Mouse (Mus musculus): ENCODE data around the gene Fhad1. TPM values are rescaled to one million over a fixed set of nuclear protein-coding genes. Genes with fewer than 3 reads are reported as not detected.
"Not testable (repeated sequence)": the region's sequence is repeated elsewhere in the genome, so short reads cannot be mapped to it uniquely, and the experiment has no call there.

Gene Fhad1
- polyA plus RNA-seq, 1 experiment from 2014 or later = 3.7 TPM

DNA sequence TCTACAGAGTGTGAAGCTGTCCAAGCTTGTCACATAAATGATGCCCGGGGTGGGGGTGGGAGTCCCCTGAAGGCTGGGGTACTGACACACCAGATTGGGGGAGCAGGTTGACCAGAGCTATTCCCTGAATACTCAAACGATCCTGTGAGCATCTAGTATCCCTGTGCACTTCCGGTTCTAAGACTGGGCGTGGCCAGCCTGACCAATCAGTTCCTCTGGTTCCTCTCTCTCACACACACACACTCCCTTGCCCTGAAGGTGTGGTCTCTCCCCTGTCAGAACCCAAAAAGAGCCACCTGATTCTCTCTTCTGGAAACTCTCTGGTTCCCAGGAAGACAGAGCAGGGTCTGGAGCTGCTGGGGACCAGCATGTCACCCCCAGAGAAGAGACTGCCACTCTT is 38.4 kb upstream of the Fhad1 start:
- Histone ChIP-seq H3K4me1 (peaks cover 18% of the 10 kb centered on the region), H3K36me3 (no peaks in the 10 kb centered on the region), H3K27ac (no peak overlapping the region; the same call in 1 of the 2 replicates), H3K9ac (no peak overlapping the region), H3K9me3 (no peaks in the 10 kb centered on the region), H3K27me3 (no peaks in the 10 kb centered on the region), H3K4me3 (no peak overlapping the region), H3K4me2 (replicated peaks) (no peak overlapping the region)
- ATAC-seq (ENCODE audit: low FRiP score, low read depth) = no peak
- 49% methylated on average over 4 of the region's 4 CpGs for WGBS

GRCm38 (mm10) chr4:142052391-142053132 is 37.7 kb upstream of the Fhad1 start:
- peak overlapping the region; percentile 51 for H3K4me2 ChIP-seq (replicated peaks)
- H3K27ac ChIP-seq = 0 out of 2 replicates have a peak overlapping the region, but pooled peaks have one; percentile 22
- no peaks in the 10 kb centered on the region for H3K27me3 ChIP-seq
- peaks cover 14% of the 10 kb centered on the region for H3K4me1 ChIP-seq
- no peak overlapping the region for H3K4me3 ChIP-seq
- no peaks in the 10 kb centered on the region for H3K36me3 ChIP-seq
- 35% methylated on average over 21 of the region's 22 CpGs for WGBS
- H3K9me3 ChIP-seq = no peaks in the 10 kb centered on the region
- ATAC-seq (ENCODE audit: low FRiP score, low read depth) = no peak
- H3K9ac ChIP-seq = no peak overlapping the region

GRCm38 (mm10) chr4:142051883-142052282 is 37.0 kb upstream of the Fhad1 start:
- WGBS = 77% methylated on average over 6 of the region's 6 CpGs
- H3K9ac ChIP-seq; H3K27me3 ChIP-seq; H3K27ac ChIP-seq; H3K9me3 ChIP-seq; H3K36me3 ChIP-seq; H3K4me3 ChIP-seq; ATAC-seq (ENCODE audit: low FRiP score, low read depth): not testable (repeated sequence)
- H3K4me2 ChIP-seq (replicated peaks) = peak overlapping the region; percentile 51
- peaks cover 14% of the 10 kb centered on the region for H3K4me1 ChIP-seq

DNA sequence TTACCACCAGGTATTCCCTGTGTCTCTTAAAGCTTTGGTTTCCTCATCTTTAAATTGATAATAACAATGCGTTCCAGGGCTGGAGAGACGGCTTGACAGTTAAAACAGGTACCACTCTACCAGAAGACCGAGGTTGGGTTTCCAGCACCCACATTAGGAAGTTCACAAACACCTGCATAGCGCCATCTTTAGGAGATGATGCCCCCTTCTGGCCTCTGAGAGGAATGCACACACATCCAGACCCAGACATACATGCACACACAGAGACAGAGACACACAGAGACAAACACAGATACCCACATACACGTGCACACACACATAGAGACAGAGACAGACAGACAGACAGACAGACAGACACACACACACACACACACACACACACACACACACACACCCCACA is 35.1 kb upstream of the Fhad1 start:
- no peak for ATAC-seq (ENCODE audit: low FRiP score, low read depth)
- no peak overlapping the region for H3K27ac ChIP-seq
- no peaks in the 10 kb centered on the region for H3K9me3 ChIP-seq
- H3K9ac ChIP-seq = no peak overlapping the region
- no peaks in the 10 kb centered on the region for H3K27me3 ChIP-seq
- 95% methylated on average over 5 of the region's 5 CpGs for WGBS
- peaks cover 23% of the 10 kb centered on the region for H3K4me1 ChIP-seq
- no peaks in the 10 kb centered on the region for H3K36me3 ChIP-seq
- H3K4me3 ChIP-seq = no peak overlapping the region
- H3K4me2 ChIP-seq (replicated peaks) = no peak overlapping the region

- no peaks in the 10 kb centered on the region for H3K27me3 ChIP-seq
- H3K4me1 ChIP-seq = peaks cover 32% of the 10 kb centered on the region
- H3K4me3 ChIP-seq = no peak overlapping the region
- H3K9ac ChIP-seq = no peak overlapping the region
- no peak for ATAC-seq (ENCODE audit: low FRiP score, low read depth)
- WGBS = 79% methylated on average over 8 of the region's 8 CpGs
- H3K9me3 ChIP-seq = no peaks in the 10 kb centered on the region
- H3K27ac ChIP-seq = no peak overlapping the region
- no peak overlapping the region for H3K4me2 ChIP-seq (replicated peaks)
- H3K36me3 ChIP-seq = no peaks in the 10 kb centered on the region
Observed at GRCm38 (mm10) chr4:142048391-142048790, 33.5 kb upstream of the Fhad1 start.

DNA sequence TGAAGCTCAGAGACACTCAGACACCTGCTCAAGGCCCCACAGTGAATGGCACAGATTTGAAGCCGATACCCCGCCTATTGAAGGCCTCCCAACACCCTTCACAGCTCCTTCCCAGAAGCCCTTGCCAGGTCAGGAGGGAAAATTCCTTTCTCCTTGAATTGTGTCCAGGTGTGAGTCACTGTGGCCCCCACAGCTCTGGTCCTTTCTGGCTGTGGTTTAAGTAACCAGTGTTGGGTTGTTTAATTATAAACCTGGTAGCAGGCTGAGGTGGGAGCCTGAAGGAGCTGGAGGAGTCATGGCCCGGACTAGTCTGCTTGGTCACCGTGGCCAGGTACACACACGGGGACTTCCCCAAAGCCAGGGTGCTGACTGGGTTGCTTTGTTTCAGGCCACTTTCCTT is 32.1 kb upstream of the Fhad1 start:
- H3K27me3 ChIP-seq = no peaks in the 10 kb centered on the region
- H3K9me3 ChIP-seq = no peaks in the 10 kb centered on the region
- 89% methylated on average over 5 of the region's 5 CpGs for WGBS
- H3K27ac ChIP-seq = no peak overlapping the region
- H3K4me1 ChIP-seq = peaks cover 31% of the 10 kb centered on the region
- no peaks in the 10 kb centered on the region for H3K36me3 ChIP-seq
- H3K4me2 ChIP-seq (replicated peaks) = no peak overlapping the region
- H3K4me3 ChIP-seq = no peak overlapping the region
- H3K9ac ChIP-seq = no peak overlapping the region
- ATAC-seq (ENCODE audit: low FRiP score, low read depth) = no peak

GRCm38 (mm10) chr4:142046496-142046895 is 31.6 kb upstream of the Fhad1 start:
- Histone ChIP-seq H3K4me2 (replicated peaks) (no peak overlapping the region), H3K36me3 (no peaks in the 10 kb centered on the region), H3K9ac (no peak overlapping the region), H3K4me3 (no peak overlapping the region), H3K27me3 (no peaks in the 10 kb centered on the region), H3K9me3 (no peaks in the 10 kb centered on the region), H3K27ac (no peak overlapping the region), H3K4me1 (peaks cover 34% of the 10 kb centered on the region)
- 82% methylated on average over 7 of the region's 7 CpGs for WGBS
- no peak for ATAC-seq (ENCODE audit: low FRiP score, low read depth)

DNA sequence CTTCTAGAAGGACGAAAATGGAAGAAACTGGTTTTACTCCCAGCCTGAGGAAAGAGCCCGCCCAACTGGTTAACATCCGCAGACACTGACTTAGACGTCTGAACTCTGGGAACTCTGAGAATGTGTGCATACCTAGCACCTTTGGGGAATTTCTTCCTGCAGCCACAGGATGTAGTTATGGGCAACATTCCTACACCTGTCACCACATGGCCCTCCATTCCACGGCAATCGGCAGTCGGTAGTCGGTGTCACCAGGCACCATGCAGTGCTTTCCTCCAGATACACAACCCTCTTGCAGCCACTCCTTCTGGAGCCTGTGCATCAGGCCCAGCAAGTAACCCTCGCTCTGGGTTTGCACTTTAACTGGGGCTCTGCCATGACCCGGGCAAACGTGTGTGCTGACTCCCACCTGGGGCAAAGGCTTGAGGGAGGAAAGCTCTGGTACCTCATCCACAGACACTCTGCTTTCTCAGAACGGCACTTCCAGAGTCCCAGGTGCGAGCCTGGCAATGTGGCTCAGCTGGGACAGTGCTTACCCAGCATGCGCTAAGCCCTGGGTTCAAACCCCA is 30.8 kb upstream of the Fhad1 start:
- Histone ChIP-seq H3K27me3 (no peaks in the 10 kb centered on the region), H3K4me2 (replicated peaks) (no peak overlapping the region), H3K4me3 (no peak overlapping the region), H3K9ac (no peak overlapping the region), H3K27ac (no peak overlapping the region), H3K9me3 (no peaks in the 10 kb centered on the region), H3K36me3 (no peaks in the 10 kb centered on the region), H3K4me1 (peaks cover 41% of the 10 kb centered on the region)
- WGBS = 59% methylated on average over 14 of the region's 14 CpGs
- no peak for ATAC-seq (ENCODE audit: low FRiP score, low read depth)

GRCm38 (mm10) chr4:142044452-142044851 is 29.6 kb upstream of the Fhad1 start:
- Histone ChIP-seq H3K27ac (no peak overlapping the region), H3K27me3 (no peaks in the 10 kb centered on the region), H3K4me1 (peaks cover 41% of the 10 kb centered on the region), H3K9ac (no peak overlapping the region; the same call in 1 of the 2 replicates), H3K4me3 (no peak overlapping the region), H3K4me2 (replicated peaks) (no peak overlapping the region), H3K36me3 (no peaks in the 10 kb centered on the region), H3K9me3 (no peaks in the 10 kb centered on the region)
- 57% methylated on average over 12 of the region's 12 CpGs for WGBS
- ATAC-seq (ENCODE audit: low FRiP score, low read depth) = no peak

DNA sequence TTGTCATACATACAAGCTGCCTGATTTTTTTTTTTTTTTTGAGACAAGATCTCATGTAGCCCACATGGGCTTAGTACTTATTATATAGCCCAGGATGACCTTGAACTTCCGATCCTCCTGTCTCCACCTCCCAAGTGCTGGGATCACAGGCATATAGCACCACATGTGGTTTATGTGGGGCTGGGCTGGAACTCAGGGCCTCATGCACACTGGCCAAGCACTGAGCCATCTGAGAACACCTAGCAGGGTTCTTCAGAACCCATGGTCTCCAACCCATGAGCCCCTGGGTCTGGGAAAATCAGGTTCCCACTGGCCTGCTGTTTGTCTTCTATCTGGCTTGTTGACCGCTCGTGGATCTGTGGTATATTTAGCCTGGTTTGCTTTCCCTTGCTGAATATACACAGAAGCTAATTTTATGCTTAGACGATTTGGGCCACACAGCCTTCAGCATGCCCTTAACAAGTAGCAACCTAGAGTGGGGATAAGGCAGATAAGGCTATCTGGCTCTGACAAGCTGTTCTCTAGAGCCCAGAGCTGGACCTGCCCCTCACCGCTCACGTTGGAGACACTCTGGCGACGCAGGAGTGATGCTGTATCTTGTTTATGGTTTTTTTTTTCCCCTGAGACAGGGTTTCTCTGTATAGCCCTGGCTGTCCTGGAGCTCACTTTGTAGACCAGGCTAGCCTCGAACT is 24.9 kb upstream of the Fhad1 start:
- Histone ChIP-seq H3K9me3 (no peaks in the 10 kb centered on the region), H3K27ac (no peak overlapping the region), H3K9ac (no peak overlapping the region), H3K4me3 (no peak overlapping the region), H3K4me1 (peaks cover 51% of the 10 kb centered on the region), H3K36me3 (peaks cover 18% of the 10 kb centered on the region), H3K27me3 (no peaks in the 10 kb centered on the region), H3K4me2 (replicated peaks) (no peak overlapping the region)
- WGBS = 91% methylated on average over 9 of the region's 9 CpGs
- ATAC-seq (ENCODE audit: low FRiP score, low read depth) = no peak

DNA sequence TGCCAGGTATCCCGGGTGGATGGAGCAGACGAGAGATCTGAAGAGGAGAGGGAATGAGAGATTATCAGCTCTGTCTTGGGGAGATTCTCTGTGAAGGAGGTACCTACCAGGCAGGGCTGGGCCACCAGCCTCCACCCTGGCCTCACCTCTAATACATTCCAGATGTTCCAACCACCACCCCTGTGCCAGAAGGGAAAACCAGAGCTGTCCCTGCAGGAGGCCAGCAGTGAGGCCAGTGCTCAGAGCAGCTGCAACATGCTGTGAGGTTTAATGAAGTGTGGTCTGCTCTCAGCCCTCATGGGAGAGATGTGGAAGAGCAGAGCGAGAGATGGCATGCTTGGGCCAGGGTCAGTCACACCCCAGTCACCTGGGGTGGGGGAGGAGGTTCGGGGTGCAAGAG is 23.0 kb upstream of the Fhad1 start:
- 0 out of 2 replicates have a peak overlapping the region, but pooled peaks have one; percentile 7 for H3K4me2 ChIP-seq (replicated peaks)
- H3K27me3 ChIP-seq = no peaks in the 10 kb centered on the region
- peak; percentile 48; the same call in 1 of the 2 replicates for ATAC-seq (ENCODE audit: low FRiP score, low read depth)
- peaks cover 18% of the 10 kb centered on the region for H3K36me3 ChIP-seq
- 0 out of 2 replicates have a peak overlapping the region, but pooled peaks have one; percentile 22 for H3K27ac ChIP-seq
- H3K4me3 ChIP-seq = no peak overlapping the region
- no peaks in the 10 kb centered on the region for H3K9me3 ChIP-seq
- WGBS = 23% methylated on average over 4 of the region's 4 CpGs
- H3K9ac ChIP-seq = no peak overlapping the region
- peaks cover 42% of the 10 kb centered on the region for H3K4me1 ChIP-seq

GRCm38 (mm10) chr4:142028533-142028932 is 13.7 kb upstream of the Fhad1 start:
- Histone ChIP-seq H3K9me3 (no peaks in the 10 kb centered on the region), H3K27me3 (no peaks in the 10 kb centered on the region), H3K27ac (no peak overlapping the region), H3K4me3 (no peak overlapping the region), H3K4me2 (replicated peaks) (no peak overlapping the region), H3K4me1 (no peaks in the 10 kb centered on the region), H3K36me3 (peaks cover 21% of the 10 kb centered on the region), H3K9ac (no peak overlapping the region)
- no peak for ATAC-seq (ENCODE audit: low FRiP score, low read depth)
- 74% methylated on average over 13 of the region's 13 CpGs for WGBS
